Mouse (Mus musculus) layer of hippocampus, adult 9-10 months (tissue): Measurements from ENCODE around the gene Tnfrsf17.
"Not testable (repeated sequence)": the region's sequence is repeated elsewhere in the genome, so short reads cannot be mapped to it uniquely, and the experiment has no call there.

Source experiments
- DNase-seq: peaks from one replicate; pipeline ENCODE4 v3.0.0; 2022; ENCODE audit warnings: low spot score

The Tnfrsf17 gene

DNA sequence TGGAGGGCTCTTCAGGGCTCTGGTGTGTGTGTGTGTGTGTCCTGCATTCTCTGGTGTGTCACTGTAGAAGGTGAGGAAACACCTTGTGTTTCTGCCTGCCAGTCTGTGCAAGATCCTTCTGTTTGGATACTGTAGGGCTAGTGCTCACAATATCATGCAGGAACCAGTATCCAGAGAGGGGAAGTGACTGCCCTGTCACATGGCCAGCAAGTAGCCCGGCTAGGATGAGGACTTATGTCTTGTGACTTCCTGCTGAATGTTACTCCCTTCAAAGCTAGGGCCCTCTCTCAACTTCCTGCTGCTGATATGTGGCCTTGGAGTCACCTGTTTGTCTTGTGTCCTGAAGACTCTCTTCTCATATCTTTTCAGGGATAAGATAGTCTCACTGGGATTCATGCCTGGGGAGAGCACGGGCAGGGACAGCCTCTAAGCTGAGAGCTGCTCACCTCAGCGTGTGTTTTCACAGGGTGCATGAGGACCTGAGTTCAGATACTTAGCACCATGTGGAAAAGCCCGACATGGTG is 29.7 kb downstream of the Tnfrsf17 start:
- no peak for DNase-seq

- DNase-seq, result no peak
Observed at GRCm38 (mm10) chr16:11351903-11352302, 38.3 kb downstream of the Tnfrsf17 start.

DNA sequence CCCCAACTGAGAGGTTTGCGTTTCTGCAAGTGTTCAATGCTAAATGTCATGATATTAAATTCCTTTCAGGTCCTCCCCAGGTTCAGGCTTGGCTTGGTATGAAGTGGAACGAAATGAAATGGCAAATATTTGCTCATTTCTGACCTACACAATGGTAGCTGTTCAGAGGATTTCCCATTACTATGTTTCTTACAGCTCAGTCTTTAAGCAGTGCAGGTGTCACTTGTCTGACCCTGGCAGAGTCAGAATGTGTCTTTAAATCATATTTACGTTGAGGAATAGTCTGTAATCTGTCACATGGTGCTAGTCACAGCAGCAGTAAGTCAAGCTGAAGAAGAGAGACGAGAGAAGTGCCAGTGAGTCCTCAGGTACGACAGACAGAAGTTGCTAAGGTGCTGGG is 45.6 kb downstream of the Tnfrsf17 start:
- DNase-seq, result no peak

DNA sequence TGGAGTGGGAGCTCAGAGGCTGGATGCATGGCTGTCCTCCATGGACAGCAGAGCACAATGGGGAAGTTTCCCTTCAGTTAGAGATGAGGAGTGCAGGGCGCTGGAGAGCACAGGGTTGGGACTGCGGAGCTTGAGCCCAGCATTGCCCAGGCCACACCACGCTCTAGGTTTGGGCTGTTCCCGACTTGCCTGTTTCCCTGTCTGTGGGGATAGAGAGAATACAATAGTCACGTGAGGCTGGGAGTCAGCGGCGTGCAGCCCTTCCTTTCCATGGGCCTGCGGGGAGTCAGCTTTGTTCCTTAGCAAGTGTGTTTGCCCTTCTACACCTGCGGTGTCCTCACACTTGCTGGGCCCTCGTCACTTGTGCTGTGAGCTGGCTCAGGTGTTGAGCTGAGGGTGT is 46.3 kb downstream of the Tnfrsf17 start:
- no peak for DNase-seq

GRCm38 (mm10) chr16:11360576-11360975 is 47.0 kb downstream of the Tnfrsf17 start:
- not testable (repeated sequence) for DNase-seq

DNA sequence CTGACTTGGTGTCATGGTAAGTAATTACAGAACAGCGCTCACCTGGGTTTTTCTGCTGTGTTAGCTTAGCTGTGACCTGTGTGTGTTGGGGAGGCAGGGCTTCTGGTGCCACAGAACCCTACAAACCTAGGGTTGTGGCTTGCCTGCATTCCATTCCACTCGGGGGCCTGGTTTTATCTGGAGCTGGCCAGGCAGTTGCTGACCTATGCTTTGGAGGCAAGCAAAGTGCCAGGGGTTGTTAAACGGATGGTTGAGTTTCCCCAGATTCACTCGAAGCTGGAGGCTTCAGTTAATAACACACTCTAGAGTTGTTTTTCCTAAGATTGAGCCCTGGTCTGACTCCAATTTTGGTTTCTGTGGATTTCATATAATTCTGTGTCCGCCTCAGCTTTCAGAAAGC is 52.0 kb downstream of the Tnfrsf17 start:
- DNase-seq, result no peak

- no peak for DNase-seq
Observed at GRCm38 (mm10) chr16:11366851-11367250, 53.2 kb downstream of the Tnfrsf17 start.

GRCm38 (mm10) chr16:11368412-11368811 is 54.8 kb downstream of the Tnfrsf17 start:
- DNase-seq, result no peak

DNA sequence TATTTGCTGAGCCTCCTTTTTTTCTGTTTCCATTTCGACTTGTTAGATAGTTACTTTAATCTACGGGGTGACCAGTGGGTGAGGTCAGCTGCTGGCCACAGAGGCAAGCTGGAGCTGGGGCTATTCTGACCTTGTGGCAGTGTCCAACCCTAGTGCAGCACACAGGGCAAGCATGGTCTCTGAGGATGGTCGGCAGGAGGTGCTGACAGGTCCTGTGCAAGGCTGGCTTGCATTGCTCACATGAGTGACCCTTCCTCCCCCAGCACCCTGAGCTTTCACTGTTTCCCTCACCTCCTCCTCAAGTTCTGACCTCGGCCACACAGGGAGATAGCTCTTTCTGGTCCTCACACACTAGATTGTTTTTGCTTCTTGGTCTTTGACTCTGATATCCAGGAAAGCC is 55.5 kb downstream of the Tnfrsf17 start:
- no peak for DNase-seq

DNA sequence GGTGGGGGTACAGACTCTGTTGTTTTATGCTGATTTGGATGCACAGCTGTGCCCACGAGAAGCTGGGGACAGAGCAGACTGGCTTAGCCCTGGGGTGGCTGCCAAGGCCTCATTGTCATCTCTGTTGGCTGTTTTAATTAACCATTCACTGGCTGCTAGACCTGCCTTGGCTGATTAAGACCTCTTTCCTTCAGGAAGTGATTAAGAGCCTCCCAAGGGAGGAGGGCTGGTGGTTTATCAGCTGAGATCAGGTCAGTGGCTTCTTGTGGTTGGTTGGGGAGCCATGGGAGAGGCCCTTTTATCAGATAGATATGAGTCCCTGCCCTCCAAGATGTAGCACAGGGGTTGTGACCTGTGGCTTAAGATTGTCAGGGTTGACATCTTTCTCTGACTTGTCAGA is 56.0 kb downstream of the Tnfrsf17 start:
- no peak for DNase-seq
